In genomic region chr3:107536810-107537503, GRCm38 (mm10) we compare ENCODE assay signal across 8 mouse cellular contexts. TPM values are rescaled to one million over a fixed set of nuclear protein-coding genes. Genes with fewer than 3 reads are reported as not detected.
A peak's percentile ranks its signal among the peaks of the same experiment; 100 is the strongest.
DNase-seq lines count a peak whose midpoint lies in the region; ATAC-seq and TF ChIP-seq lines count a peak whose summit lies in the region.

No protein-coding gene starts in this region.

- peak overlapping the region; percentile 40; the same call in 1 of the 2 replicates for H3K27ac ChIP-seq in lung, embryonic 14.5 days (ENCODE audit: low read depth)
- peak overlapping the region; percentile 60 for H3K27ac ChIP-seq in embryonic facial prominence, embryonic 13.5 days
- no peak overlapping the region for H3K27ac ChIP-seq in heart, embryonic 15.5 days
- peak overlapping the region; percentile 87 for H3K27ac ChIP-seq in midbrain, embryonic 13.5 days

- 2% methylated on average over 17 of the region's 17 CpGs for WGBS in lung, embryonic 14.5 days
- WGBS in embryonic facial prominence, embryonic 13.5 days, result 2% methylated on average over 17 of the region's 17 CpGs
- WGBS in heart, embryonic 15.5 days, result 3% methylated on average over 17 of the region's 17 CpGs
- WGBS in midbrain, embryonic 13.5 days, result 3% methylated on average over 17 of the region's 17 CpGs

- no peak overlapping the region for H3K9ac ChIP-seq in lung, embryonic 14.5 days
- peak overlapping the region; percentile 64 for H3K9ac ChIP-seq in embryonic facial prominence, embryonic 13.5 days
- H3K9ac ChIP-seq in heart, embryonic 15.5 days, result peak overlapping the region; percentile 1; the same call in 1 of the 2 replicates
- H3K9ac ChIP-seq in midbrain, embryonic 13.5 days (replicated peaks), result peak overlapping the region; percentile 64

- H3K9me3 ChIP-seq in lung, embryonic 14.5 days (ENCODE audit: low read depth, low read length), result no peaks in the 10 kb centered on the region
- no peaks in the 10 kb centered on the region for H3K9me3 ChIP-seq in embryonic facial prominence, embryonic 13.5 days
- H3K9me3 ChIP-seq in heart, embryonic 15.5 days (replicated peaks), result no peaks in the 10 kb centered on the region
- H3K9me3 ChIP-seq in midbrain, embryonic 13.5 days, result no peaks in the 10 kb centered on the region

- ATAC-seq in lung, embryonic 14.5 days (ENCODE audit: insufficient read depth), result peak; percentile 88
- 0 out of 2 replicates have a peak, but pooled peaks have one; percentile 18 for ATAC-seq in embryonic facial prominence, embryonic 13.5 days (ENCODE audit: insufficient number of reproducible peaks, insufficient read depth, low FRiP score, low TSS enrichment, low read depth)
- ATAC-seq in heart, embryonic 15.5 days (replicated peaks; ENCODE audit: insufficient number of reproducible peaks, insufficient read depth, low FRiP score, low read depth), result peak; percentile 63
- peak; percentile 85 for ATAC-seq in midbrain, embryonic 13.5 days

- 0 out of 2 replicates have a peak, but pooled peaks cover 4% of the 10 kb centered on the region for H3K27me3 ChIP-seq in lung, embryonic 14.5 days (ENCODE audit: insufficient read depth, low read length)
- H3K27me3 ChIP-seq in embryonic facial prominence, embryonic 13.5 days, result no peaks in the 10 kb centered on the region; the same call in 1 of the 2 replicates
- H3K27me3 ChIP-seq in heart, embryonic 15.5 days, result peaks cover 25% of the 10 kb centered on the region
- no peaks in the 10 kb centered on the region for H3K27me3 ChIP-seq in midbrain, embryonic 13.5 days

- peak overlapping the region; percentile 53 for H3K4me2 ChIP-seq in lung, embryonic 14.5 days
- peak overlapping the region; percentile 63 for H3K4me2 ChIP-seq in embryonic facial prominence, embryonic 13.5 days
- H3K4me2 ChIP-seq in heart, embryonic 15.5 days, result peak overlapping the region; percentile 64
- H3K4me2 ChIP-seq in midbrain, embryonic 13.5 days (replicated peaks), result peak overlapping the region; percentile 53

- no peaks in the 10 kb centered on the region for H3K36me3 ChIP-seq in lung, embryonic 14.5 days (ENCODE audit: insufficient read depth)
- no peaks in the 10 kb centered on the region for H3K36me3 ChIP-seq in embryonic facial prominence, embryonic 13.5 days
- no peaks in the 10 kb centered on the region for H3K36me3 ChIP-seq in heart, embryonic 15.5 days
- H3K36me3 ChIP-seq in midbrain, embryonic 13.5 days, result no peaks in the 10 kb centered on the region

- peak; percentile 77 for DNase-seq in lung, embryonic 14.5 days
- DNase-seq in lung, postnatal 25 days (ENCODE audit: low spot score), result no peak
- DNase-seq in layer of hippocampus, postnatal 36 days, result peak; percentile 73 to 75
- no peak for DNase-seq in spleen, postnatal 4 days (ENCODE audit: low spot score in 2 of 2)
- DNase-seq in B cell, adult 2 months, result no peak

- H3K4me1 ChIP-seq in lung, embryonic 14.5 days (ENCODE audit: insufficient read depth), result 0 out of 2 replicates have a peak, but pooled peaks cover 4% of the 10 kb centered on the region
- peaks cover 10% of the 10 kb centered on the region for H3K4me1 ChIP-seq in embryonic facial prominence, embryonic 13.5 days
- peaks cover 10% of the 10 kb centered on the region for H3K4me1 ChIP-seq in heart, embryonic 15.5 days (replicated peaks)
- peaks cover 16% of the 10 kb centered on the region for H3K4me1 ChIP-seq in midbrain, embryonic 13.5 days (replicated peaks)

- TF ChIP-seq CTCF in lung, embryonic 14.5 days (IDR thresholded peaks at IDR 0.05; ENCODE audit: low read depth), result no peak

- peak overlapping the region; percentile 10; the same call in 1 of the 2 replicates for H3K4me3 ChIP-seq in lung, embryonic 14.5 days (ENCODE audit: low read depth, low read length)
- peak overlapping the region; percentile 32 for H3K4me3 ChIP-seq in embryonic facial prominence, embryonic 13.5 days
- peak overlapping the region; percentile 31 for H3K4me3 ChIP-seq in heart, embryonic 15.5 days
- peak overlapping the region; percentile 28 for H3K4me3 ChIP-seq in midbrain, embryonic 13.5 days (replicated peaks)

RNA-seq across cellular contexts. Expression of gene Ubl4b, which starts 17.9 kb away (rescaled TPM):
- not detected in 2 replicates for polyA plus RNA-seq in lung, embryonic 14.5 days (2014; fragmentation: Nextera tagmentation; extraction: Ambion mirVana)
- polyA plus RNA-seq in embryonic facial prominence, embryonic 13.5 days (2015; fragmentation: Nextera tagmentation; extraction: Ambion mirVana), result 0.34 and 0.44 TPM in 2 replicates
- polyA plus RNA-seq in heart, embryonic 15.5 days (2015; fragmentation: Nextera tagmentation; extraction: Ambion mirVana), result not detected in 2 replicates
- not detected for total RNA-seq in layer of hippocampus, postnatal 36 days (2021)
- not detected in 2 replicates for polyA plus RNA-seq in midbrain, embryonic 13.5 days (2015; fragmentation: Nextera tagmentation; extraction: Ambion mirVana)

RNA-seq across cellular contexts. Expression of gene Slc6a17, which starts 19.1 kb away (rescaled TPM):
- 3.6 and 4.2 TPM in 2 replicates for polyA plus RNA-seq in lung, embryonic 14.5 days (2014; fragmentation: Nextera tagmentation; extraction: Ambion mirVana)
- 9.5 and 10.3 TPM in 2 replicates for polyA plus RNA-seq in embryonic facial prominence, embryonic 13.5 days (2015; fragmentation: Nextera tagmentation; extraction: Ambion mirVana)
- 4.7 TPM in 2 replicates for polyA plus RNA-seq in heart, embryonic 15.5 days (2015; fragmentation: Nextera tagmentation; extraction: Ambion mirVana)
- total RNA-seq in layer of hippocampus, postnatal 36 days (2021), result 100 to 1,000 TPM; 286 to 289 TPM
- 6.0 and 13.4 TPM in 2 replicates for polyA plus RNA-seq in midbrain, embryonic 13.5 days (2015; fragmentation: Nextera tagmentation; extraction: Ambion mirVana)

RNA-seq across cellular contexts. Expression of gene Alx3, which starts 57.9 kb away (rescaled TPM):
- polyA plus RNA-seq in lung, embryonic 14.5 days (2014; fragmentation: Nextera tagmentation; extraction: Ambion mirVana), result 0.23 TPM in 1 of 2 replicates, not detected in the other
- 31.5 and 50.5 TPM in 2 replicates for polyA plus RNA-seq in embryonic facial prominence, embryonic 13.5 days (2015; fragmentation: Nextera tagmentation; extraction: Ambion mirVana)
- polyA plus RNA-seq in heart, embryonic 15.5 days (2015; fragmentation: Nextera tagmentation; extraction: Ambion mirVana), result 0.29 and 0.33 TPM in 2 replicates
- under 1 TPM; 0.33 to 0.35 TPM for total RNA-seq in layer of hippocampus, postnatal 36 days (2021)
- polyA plus RNA-seq in midbrain, embryonic 13.5 days (2015; fragmentation: Nextera tagmentation; extraction: Ambion mirVana), result 0.49 and 1.2 TPM in 2 replicates

Comparison
In these comparisons a context has a peak if more than half of its experiments do, and no peak if none do; other contexts are left out.
1. DNase-seq: peak in lung, embryonic 14.5 days (single experiment) and layer of hippocampus, postnatal 36 days (2 of 2); none in lung, postnatal 25 days (single experiment), spleen, postnatal 4 days (0 of 2) and B cell, adult 2 months (0 of 2).
2. ATAC-seq: peak in every context shown above with its lines; median percentile 88 in lung, embryonic 14.5 days; 85 in midbrain, embryonic 13.5 days; 63 in heart, embryonic 15.5 days; 18 in embryonic facial prominence, embryonic 13.5 days.
3. RNA of gene Alx3, which starts 57.9 kb away (polyA plus RNA-seq): 31.5 to 50.5 TPM in embryonic facial prominence, embryonic 13.5 days; 0.49 to 1.2 TPM in midbrain, embryonic 13.5 days, 0.29 to 0.33 TPM in heart, embryonic 15.5 days and 0.23 TPM in lung, embryonic 14.5 days; every median in the first group is over 10 times any median in the second.
4. Peak in every context shown above with its lines, with median percentiles within 50 percentile points of each other: H3K4me2 ChIP-seq and H3K4me3 ChIP-seq.